Mouse (Mus musculus): Measurements from ENCODE around the gene Csnk2b.

The Csnk2b gene

DNA sequence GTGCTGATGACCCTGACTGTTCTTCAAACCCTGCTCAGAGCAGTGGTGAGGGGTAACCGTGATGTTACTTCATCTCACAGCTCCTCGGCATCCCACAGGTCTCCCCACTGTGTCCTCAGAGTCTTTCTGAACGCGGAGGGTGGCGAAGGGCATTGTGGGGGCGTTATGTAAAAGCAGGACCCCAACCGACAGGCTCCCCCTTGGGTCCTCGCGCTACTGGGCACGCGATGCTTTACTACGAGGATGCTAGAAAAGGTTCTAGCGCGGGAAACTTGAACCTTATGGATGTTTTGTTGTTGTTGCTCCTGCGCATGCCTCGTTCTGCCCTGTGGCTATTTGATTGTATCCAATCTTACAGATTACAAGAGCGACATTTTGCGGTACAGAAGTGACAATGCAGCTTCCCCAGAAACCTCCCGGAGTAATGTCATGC lies at the start of gene Csnk2b:
Gene Csnk2b (minus strand): TSS at position 183 of the 433 bp plus-strand sequence.
- peak; percentile 72 to 78 for DNase-seq (ENCODE audit: low spot score in 2 of 2)

DNA sequence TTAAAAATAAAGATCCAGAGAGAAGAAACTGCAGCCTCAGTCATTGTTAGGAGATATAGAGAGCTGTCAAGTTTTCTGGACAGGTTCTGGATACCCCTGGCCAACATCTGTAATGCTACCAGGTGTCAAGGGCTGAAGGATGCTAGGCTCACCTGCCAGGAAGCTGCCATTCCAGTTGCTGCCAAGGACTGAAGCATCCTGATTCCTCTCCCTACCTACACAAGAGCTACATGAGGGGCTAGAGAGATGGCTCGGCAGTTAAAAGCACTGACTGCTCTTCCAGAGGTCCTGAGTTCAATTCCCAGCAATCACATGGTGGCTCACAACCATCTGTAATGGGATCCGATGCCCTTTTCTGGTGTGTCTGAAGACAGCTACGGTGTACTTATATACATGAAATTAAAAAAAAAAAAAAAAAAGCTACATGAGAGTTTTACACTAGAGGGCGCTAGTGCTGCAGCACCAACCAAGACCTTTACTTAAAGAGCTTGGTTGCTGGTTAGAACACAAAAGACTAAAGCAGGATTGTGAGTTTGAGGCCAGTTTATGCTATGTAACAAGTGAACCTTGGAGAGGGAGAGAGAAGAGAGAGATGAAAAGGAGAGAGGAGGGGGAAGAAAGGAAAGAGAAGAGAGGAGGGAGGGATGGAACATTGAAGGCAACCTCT lies 46.8 kb upstream of the Csnk2b start:
- no peak for DNase-seq (ENCODE audit: low spot score in 2 of 2)

DNA sequence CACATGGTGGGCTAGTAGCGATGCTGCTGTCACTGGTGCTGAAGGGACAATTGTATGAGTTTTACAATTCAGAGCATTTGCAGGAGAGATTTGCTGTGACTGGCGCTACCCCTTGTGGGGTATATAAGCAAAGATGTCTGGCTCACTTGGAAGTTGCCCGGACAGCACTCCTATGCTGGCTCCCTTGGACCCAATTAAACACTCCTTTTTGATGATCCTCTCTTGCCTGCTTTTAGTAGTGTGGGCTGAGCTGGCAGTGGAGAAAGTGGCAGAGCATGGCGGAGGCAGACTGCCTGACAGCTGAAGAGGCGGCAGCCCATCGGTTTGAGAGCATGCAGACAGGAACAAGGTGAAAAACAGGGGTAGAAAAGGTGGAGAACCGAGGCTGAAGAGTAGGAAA lies 45.9 kb upstream of the Csnk2b start:
- DNase-seq (ENCODE audit: low spot score in 2 of 2) = peak in 1 of 2 experiments; percentile 53

DNA sequence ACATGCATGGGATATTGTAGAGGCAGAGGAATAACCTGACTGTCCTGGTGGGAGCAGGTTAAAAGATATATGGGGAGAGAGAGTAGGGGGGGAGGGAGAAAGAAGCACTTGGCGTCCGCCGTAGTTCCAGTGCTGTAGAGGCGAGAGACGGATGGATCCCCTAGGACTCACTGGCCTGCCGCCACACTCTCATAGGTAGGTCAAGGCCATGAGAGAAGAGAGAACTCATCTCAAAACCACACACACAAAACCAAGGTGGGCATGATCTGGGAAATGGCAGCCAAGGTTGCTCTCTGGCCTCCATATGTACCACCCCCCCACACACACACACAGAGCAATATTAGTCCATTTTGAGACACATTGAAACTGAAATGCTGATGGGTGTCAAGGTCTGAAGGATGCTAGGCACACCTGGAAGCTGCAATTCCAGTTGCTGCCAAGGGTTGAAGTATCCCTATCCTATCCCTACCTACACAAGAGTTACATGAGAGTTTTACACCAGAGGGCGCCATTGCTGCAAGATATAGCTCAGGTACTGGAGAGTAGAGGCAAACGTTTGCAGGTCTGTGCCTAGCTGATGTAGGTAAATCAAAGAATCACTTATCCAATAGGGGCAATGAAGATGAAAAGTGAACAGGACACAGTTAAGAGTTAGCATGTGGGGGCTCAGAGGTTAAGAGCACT lies 44.6 kb upstream of the Csnk2b start:
- peak; percentile 72 to 74 for DNase-seq (ENCODE audit: low spot score in 2 of 2)

DNA sequence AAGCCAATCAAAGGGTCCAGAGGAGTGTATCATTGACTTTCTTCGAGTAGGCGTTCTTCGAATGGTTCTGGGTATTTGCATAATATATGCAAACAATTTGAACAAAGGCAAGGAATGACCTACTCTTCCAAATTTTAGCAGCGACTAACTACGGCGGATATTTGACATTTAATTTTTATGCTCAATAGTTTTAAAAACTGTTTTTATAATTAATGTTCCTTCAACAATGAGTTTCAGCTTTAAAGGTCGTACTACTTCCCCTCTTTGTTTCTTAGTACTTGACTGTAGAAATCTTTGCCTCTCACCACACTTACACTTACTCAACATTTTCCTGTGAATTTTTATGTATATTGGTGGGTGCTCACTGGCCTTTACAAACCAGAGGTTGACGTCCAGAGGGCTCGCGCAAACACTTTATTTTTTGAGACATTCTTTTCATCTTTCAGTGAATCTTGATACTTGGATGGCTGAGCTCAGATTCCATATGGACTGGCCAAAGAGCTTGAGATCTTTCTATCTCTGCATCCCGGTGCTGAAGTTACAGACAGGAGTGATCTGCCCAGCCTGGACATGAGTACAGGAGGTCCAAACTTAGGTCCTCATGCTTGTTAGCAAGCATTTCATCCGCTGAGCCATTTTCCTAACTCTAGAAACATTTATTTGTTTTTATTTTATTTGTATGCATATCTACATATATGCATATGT lies 43.8 kb upstream of the Csnk2b start:
- no peak for DNase-seq (ENCODE audit: low spot score in 2 of 2)

DNA sequence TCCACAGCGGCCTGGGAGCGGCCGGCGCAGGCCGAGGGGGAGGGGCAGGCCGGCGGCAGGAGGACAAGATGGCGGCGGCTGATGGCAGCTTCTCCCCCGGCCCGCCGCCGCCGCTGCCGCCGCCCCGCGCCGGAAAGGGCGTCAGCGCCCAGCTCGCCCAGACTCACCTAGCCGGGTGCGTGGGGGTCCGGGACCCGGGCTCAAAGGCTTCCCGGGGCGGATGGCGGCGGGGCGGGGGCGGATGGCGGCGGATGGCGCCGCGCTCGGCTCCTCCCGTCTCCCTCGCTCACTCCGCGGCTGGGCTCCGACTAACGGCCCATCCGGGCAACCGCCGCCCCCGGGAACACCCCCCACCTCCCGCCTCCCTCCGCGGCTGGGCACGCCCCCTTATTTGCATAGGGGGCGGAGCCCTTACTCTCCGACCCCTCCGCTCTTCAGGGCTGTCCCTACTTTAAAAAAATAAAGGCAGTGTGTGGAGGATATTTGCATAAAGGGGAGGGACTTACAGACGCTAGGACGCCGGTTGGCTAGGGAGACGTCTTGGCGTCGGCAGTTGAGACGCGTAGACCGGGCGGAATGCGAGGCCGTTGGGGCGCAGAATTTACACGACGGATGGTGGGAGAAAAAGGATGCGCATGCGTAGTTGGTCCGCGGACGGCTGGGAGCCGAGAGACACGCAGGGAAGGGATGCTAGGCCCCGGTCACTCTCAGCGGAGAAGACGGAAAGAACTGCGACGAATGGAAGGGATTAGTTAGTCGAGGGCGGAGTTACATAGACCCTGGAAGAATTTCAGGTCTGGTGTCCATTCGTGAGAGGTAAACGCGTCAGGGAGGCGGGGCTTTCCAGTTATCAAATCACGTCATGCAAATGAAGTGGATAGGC lies 43.0 kb upstream of the Csnk2b start, which contains the start of gene Prrc2a:
Gene Prrc2a (minus strand): TSS at position 330 of the 883 bp plus-strand sequence.
- peak; percentile 99 for DNase-seq (ENCODE audit: low spot score in 2 of 2)

DNA sequence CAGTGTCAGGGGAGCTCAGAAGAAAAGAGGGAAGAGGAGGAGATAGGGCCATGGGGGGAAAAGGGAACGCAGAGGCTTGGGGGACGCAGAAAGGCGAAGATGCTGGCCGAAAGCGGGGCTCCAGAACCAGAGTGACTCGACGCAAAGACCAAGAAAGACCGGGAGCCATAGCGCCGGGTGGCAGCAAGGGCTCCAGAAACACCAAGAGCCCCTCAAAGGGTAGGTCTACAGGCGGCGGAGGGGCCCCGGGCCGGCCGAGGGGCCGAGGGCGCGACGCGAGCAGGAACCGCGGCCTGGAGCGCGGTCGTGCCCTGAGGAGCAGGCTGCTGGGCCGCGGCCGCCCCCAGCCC lies 42.3 kb upstream of the Csnk2b start:
- no peak for DNase-seq (ENCODE audit: low spot score in 2 of 2)

DNA sequence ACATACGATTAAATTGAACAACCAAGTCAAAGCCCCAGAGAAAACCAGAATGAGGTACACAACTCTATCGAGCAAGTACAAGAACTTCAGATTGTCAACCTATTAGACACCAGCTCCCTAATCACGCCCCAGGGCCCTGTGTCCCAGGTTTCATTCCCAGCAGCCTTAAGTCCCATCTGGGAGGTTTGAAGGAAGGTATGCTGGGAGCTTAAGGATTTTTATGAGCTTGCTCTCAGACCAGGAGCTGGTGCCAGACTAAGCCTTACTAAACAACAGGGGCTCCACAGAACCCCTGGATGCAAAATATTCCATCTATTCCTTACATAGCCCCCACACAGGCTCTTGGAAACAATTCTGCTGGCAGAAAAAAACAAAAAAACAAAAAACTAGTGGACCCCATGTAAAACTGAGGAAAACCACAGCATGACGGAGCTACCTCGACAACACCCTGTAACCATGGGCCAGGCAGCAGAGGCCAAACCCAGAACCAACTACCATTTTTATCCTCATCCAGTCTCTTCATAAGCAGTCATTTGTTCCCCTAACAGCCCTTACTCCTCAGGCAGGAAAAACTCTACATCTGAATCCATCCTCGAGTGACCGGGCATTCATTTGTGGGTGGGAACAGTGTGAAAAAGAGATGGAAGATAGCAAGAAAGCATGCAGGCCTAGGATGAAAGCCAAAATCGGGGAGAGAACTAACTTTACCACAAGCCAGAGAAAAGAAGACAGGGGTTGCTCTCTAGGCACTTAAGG lies 41.7 kb upstream of the Csnk2b start:
- DNase-seq (ENCODE audit: low spot score in 2 of 2) = no peak

DNA sequence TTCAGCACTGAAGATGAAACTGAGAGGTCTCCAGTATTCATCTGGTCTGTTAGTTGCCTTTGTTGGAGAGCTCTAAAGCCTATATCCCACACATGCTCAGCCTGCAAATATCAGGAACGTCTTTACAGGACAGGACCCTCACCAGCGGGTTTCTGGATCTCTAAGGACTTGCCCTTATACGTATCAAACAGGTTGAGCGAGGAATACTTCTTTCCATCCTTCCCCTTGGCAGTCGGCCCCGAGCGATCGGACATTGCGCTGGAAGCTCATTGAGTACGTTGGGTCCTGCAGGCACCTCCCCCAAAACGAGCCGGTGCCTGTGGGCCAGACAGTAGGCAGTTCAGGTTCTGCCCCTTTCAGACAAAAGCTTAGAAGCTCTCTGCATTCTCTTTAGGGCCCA lies 40.9 kb upstream of the Csnk2b start:
- DNase-seq (ENCODE audit: low spot score in 2 of 2) = no peak

DNA sequence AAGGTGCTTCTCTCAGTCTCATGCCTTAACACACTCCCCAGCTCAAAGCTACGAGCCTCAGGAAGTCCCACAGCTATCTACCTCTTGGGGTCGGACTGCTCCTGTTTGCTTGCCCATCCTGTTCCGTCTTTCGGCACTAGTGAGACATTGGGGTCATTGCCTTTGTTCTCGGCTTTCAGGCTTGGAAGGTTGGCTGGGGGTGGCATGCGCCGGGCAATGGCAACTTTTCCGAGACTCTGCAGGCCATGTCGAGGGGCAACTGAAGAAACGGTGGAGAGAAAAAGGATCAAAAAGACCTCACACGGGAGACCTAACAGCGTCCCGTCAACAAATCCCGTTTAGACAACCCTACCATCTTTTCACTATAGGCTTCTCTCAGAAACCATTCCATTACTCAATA lies 40.3 kb upstream of the Csnk2b start:
- no peak for DNase-seq (ENCODE audit: low spot score in 2 of 2)

DNA sequence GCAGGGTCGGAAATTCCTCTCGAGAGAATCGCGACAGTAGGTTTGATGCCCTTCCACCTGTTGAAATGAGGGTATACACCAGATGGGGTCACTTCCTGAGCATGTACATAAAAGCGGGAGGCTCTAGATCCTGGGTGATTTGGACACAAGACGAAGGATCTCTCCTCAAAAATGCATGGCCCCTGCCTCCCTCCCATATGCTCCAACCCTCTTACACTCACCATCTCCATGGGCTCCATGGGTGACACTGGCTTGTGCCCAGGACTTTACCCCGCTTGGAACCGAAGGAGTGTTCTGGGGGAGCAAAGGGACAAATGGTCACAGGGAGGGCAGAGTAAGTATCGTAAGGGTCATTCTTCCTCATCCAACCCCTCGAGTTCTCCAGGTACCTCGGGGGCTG lies 39.6 kb upstream of the Csnk2b start:
- DNase-seq (ENCODE audit: low spot score in 2 of 2) = no peak

DNA sequence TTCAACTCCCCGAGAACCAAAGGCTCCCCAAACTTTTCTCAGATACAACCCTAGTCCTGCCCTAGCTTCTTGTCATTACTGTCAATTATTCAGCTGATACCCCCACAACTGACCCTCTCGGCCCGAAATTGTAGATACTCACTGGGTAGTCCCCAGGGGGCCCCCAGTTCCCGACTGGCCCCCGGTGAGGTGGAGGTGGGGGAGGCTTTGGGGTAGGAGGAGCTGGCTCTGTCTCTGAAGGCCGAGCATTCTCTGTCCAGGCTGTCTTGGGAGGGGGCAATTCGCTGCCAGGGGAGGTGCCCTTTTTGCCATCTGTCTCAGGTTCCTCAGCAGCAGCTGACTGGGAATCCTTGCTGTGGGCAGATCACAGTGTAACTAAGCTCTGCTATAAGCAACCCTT lies 37.8 kb upstream of the Csnk2b start:
- no peak for DNase-seq (ENCODE audit: low spot score in 2 of 2)

DNA sequence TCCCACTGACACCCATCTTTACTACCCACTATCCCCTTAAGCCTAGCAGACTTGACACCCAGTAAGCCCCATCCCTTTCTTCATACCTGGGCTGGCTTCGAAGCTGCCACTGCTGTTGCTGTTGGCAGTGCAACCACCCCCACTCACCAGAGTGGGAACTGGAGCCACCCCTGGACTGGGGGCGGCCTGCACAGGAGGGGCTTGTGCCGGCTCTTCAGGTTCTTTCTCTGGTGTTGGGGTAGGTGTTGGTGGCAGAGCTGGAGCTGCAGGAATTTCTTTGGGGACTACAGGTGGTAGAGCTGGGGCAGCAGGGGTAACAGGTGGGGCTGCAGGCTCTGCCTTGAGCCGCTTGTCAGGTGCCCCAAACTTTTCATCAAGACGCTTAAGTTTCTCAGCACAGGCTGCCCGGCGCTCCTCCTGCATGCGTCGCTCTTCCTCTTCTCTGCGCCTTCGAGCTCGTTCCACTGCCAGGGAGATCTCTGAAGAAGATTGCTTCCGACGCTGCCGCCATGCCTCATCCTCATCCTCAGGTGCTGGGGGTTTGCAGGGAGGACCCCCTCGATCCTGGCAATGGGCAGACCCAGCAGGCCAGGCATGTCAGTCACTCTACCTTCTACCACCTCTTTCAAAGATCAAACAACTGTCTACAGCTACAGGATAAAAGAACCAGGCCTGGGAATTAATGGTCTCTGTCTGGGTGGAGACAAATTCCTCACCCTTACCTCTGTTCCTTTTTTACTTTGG lies 37.2 kb upstream of the Csnk2b start:
- no peak for DNase-seq (ENCODE audit: low spot score in 2 of 2)

DNA sequence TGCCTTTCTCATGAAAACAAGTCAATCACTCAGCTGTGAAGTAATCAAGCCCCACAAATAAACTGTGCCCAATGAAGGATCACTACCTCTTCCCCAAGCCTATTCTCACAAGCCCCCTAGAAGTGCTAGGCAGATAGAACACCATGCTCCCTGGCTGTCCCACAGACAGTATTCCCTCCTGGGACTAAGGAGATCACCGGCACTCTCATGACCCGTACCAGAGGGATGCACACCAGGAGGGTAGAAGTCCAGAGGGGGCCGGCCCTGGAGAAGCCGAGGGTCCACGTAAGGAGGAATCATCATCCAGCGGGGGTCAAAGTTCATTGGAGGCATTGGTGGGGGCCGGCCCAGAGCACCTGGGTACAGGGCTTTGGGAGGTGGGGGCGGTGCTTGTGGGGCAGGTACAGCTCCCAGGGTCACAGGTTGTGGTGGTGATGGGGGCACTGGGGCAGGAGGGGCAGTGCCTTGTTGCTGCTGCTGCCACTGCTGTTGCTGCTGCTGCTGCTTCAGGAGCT lies 35.9 kb upstream of the Csnk2b start:
- DNase-seq (ENCODE audit: low spot score in 2 of 2) = no peak

DNA sequence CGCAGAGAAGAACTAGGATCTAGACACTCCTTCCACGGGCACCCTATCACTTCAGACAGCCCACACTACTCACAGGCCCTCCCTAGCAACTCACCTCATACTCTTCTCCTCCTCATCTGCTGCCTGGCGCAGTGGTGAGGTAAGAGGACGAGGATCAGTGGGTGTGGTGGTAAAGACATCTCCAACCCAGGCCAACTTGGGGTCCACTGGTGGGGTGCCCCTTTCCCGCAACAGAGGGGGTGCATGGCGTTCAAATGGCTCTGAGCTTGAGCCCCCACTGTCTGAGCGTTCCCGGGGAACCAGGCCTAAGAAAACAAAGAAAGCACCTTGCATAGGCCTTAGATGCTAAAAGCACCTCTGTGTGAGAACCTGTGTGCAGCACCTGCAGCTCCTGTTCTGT lies 35.4 kb upstream of the Csnk2b start:
- DNase-seq (ENCODE audit: low spot score in 2 of 2) = no peak

DNA sequence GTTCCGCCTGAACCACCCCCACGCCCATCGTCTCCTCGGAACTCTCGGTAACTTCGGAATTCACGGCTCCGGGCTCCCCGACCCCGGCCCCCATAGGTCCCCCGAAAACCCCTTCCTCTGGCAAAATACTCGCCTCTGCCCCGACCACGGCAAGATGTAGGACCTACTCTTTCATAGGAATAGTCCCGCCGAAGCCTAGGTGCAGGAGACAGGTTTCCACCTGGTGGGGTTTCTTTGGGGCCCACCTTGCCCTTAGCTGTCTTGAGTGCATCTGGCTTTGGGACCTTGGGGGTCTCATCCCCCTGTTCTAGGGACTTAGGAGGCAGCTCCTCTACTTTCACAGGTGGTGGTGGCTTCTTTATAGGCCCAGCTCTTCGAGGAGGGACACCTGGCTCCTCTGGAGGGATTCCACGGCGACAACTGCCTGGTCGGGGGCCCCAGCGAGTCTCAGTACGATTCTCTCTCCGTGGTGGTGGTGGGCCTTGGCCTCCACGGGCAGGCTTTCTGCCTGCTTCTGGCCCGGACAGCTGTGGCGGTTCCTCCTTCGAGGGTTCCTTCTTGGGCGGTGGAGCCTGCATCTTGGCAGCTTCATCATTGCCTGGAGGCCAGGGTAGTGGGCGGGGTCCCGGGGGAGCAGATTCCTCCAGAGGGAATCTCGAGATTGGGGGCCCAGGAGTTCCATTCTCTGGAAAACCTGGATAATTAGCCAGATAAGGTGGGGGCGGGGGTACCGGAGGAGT lies 34.8 kb upstream of the Csnk2b start:
- DNase-seq (ENCODE audit: low spot score in 2 of 2) = no peak

DNA sequence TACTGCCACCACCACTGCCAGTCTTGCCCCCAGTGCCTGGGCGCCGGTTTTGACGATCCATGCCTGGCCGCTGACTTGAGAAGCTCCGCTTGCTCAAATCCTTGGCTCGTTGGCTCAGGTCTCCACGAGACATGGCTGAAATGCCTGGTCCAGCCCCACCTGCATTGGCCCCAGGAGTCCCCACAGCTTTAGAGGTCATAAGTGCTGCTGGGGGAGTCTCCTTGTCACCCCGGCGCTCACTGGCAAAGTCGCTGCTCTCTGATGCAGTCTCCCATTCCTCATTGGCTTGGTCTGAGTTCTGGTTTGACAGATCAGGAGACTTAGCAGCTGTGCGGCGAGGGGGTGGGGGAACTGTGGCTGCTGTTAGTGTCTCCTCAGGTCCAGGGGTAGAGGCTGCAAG lies 33.6 kb upstream of the Csnk2b start:
- DNase-seq (ENCODE audit: low spot score in 2 of 2) = no peak

DNA sequence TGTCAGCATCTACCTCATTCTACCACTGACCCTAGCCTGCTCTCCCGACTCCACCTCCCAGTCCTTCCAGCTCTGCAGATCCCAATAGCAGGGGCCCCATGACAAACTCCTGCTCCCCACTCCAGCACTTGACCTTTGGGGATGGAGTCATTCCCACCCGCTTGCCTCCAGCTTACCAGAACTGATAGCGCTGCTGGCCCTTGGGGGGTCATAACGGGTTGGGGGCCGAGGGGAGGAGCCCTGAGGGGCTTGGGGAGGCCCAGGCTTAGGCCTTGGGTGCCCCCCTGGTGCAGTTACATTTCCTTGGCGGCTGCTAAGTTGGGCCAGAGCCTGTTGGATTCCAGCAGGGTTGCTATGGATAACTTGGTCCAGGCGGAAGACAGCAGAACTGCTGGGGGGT lies 32.8 kb upstream of the Csnk2b start:
- no peak for DNase-seq (ENCODE audit: low spot score in 2 of 2)

DNA sequence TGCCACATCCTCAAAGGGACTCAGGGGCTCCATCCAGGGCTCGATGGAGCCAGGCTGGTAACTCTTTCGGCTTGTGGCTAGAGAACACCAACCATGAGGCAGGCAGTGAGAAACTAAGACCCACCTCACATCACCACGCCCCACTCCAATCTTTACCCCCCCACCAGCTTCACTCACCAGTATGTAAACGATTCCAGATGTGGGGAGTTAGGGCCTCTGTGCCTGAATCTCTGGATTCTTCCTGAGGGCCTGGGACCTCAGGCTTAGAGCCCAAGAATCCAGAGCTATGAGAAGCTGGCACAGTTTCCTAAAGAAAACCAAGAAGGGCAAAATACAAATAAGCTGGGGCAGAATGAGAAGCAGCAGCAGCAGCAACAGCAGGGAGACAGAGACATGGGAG lies 32.1 kb upstream of the Csnk2b start:
- no peak for DNase-seq (ENCODE audit: low spot score in 2 of 2)

DNA sequence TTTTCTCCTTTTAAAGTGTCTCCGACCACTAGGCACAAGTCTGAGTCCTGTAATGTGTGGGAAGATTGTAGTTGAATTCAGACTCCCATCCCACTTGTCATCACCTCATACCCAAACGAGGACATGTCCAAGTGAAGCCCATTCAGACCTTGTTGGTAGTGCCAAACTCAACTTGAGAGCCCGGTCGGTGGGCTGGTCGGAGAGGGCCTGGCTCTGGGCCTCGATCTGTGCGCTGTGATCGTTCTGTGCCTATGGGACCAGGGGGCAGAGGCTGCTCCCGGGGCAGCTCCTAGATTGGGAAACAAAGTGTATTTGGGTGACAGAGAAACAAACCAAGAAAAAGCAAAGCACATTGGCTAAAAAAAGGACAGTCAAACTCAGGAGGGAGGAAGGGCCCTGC lies 31.2 kb upstream of the Csnk2b start:
- no peak for DNase-seq (ENCODE audit: low spot score in 2 of 2)
